Mouse (Mus musculus) embryonic facial prominence, embryonic 12.5 days (tissue): ENCODE results near the gene Orc1. TPM values are rescaled to one million over a fixed set of nuclear protein-coding genes. Genes with fewer than 3 reads are reported as not detected.

ENCODE experiments used
- ATAC-seq: fragments of 200-750 bp; cut with Nextera tagmentation; 2 replicates; pipeline ENCODE4 v1.8.0; 2017; ENCODE audit not compliant: insufficient number of reproducible peaks, insufficient read depth, low FRiP score, low TSS enrichment
- H3K27ac ChIP-seq: fragments of 300-500 bp; sonication (generic); 2 replicates; pipeline ENCODE4 v1.5.1; 2016; ENCODE audit warnings: mild to moderate bottlenecking
- H3K27me3 ChIP-seq: fragments of 300-500 bp; sonication (generic); 2 replicates; pipeline ENCODE4 v1.6.1; 2016; ENCODE audit warnings: mild to moderate bottlenecking, moderate library complexity
- H3K36me3 ChIP-seq: fragments of 300-500 bp; sonication (generic); 2 replicates; pipeline ENCODE4 v1.6.1; 2016; ENCODE audit warnings: mild to moderate bottlenecking
- H3K4me1 ChIP-seq: fragments of 300-500 bp; sonication (generic); 2 replicates; pipeline ENCODE4 v1.6.1; 2016
- H3K4me2 ChIP-seq: fragments of 300-500 bp; sonication (generic); replicated peaks from 2 replicates; pipeline ENCODE4 v1.6.1; 2016; ENCODE audit warnings: mild to moderate bottlenecking, moderate library complexity
- H3K4me3 ChIP-seq: fragments of 300-500 bp; sonication (generic); 2 replicates; pipeline ENCODE4 v1.5.1; 2016; ENCODE audit warnings: mild to moderate bottlenecking
- H3K9ac ChIP-seq: fragments of 300-500 bp; sonication (generic); 2 replicates; pipeline ENCODE4 v1.6.1; 2016; ENCODE audit warnings: mild to moderate bottlenecking, moderate library complexity
- H3K9me3 ChIP-seq: fragments of 300-500 bp; sonication (generic); 2 replicates; pipeline ENCODE4 v1.6.1; 2016; ENCODE audit warnings: mild to moderate bottlenecking, moderate library complexity
- WGBS: fragments of 180-500 bp; shearing (Covaris S2); methylation state at CpG from one replicate; pipeline ENCODE4 v1.1.7; 2016; 5-methylcytosine and 5-hydroxymethylcytosine counted together
- polyA plus RNA-seq: library from polyadenylated mRNA; unstranded; fragments of >200 nt; fragmentation: Nextera tagmentation; extraction: Ambion mirVana; gene quantifications from 2 replicates; pipeline ENCODE4 v1.2.1, GENCODE M21; 2016

Gene Orc1
- polyA plus RNA-seq: 14.2 and 17.0 TPM in 2 replicates

- peak; percentile 94 for ATAC-seq
- Histone ChIP-seq H3K4me3 (peak within 1 kb of the TSS; percentile 85), H3K4me1 (peaks cover 21% of the 10 kb centered on the region), H3K9me3 (no peaks in the 10 kb centered on the region), H3K27me3 (no peaks in the 10 kb centered on the region), H3K4me2 (peak within 1 kb of the TSS; percentile 83), H3K27ac (peak within 1 kb of the TSS; percentile 74), H3K36me3 (peaks cover 11% of the 10 kb centered on the region), H3K9ac (peak within 1 kb of the TSS; percentile 71)
- WGBS: under 1% methylated on average over 64 of the region's 64 CpGs
Observed at GRCm38 (mm10) chr4:108578840-108579742, at the start of gene Orc1, which contains the start of gene Prpf38a. Gene Orc1 (plus strand): TSS chr4:108579423. Gene Prpf38a (minus strand): TSS chr4:108579336.

- H3K27me3 ChIP-seq: no peaks in the 10 kb centered on the region
- ATAC-seq: no peak
- no peaks in the 10 kb centered on the region for H3K9me3 ChIP-seq
- 73% methylated on average over 2 of the region's 2 CpGs for WGBS
- H3K4me3 ChIP-seq: no peak overlapping the region
- H3K4me1 ChIP-seq: no peaks in the 10 kb centered on the region
- H3K36me3 ChIP-seq: peaks cover 11% of the 10 kb centered on the region
- H3K9ac ChIP-seq: no peak overlapping the region
- no peak overlapping the region for H3K4me2 ChIP-seq
- no peak overlapping the region for H3K27ac ChIP-seq
Observed at GRCm38 (mm10) chr4:108539701-108540100, 39.5 kb upstream of the Orc1 start.

- no peak overlapping the region for H3K27ac ChIP-seq
- H3K4me3 ChIP-seq: no peak overlapping the region
- H3K9me3 ChIP-seq: no peaks in the 10 kb centered on the region
- H3K36me3 ChIP-seq: peaks cover 80% of the 10 kb centered on the region
- 81% methylated on average over 1 of the region's 1 CpGs for WGBS
- no peak overlapping the region for H3K4me2 ChIP-seq
- no peak for ATAC-seq
- H3K27me3 ChIP-seq: no peaks in the 10 kb centered on the region
- no peak overlapping the region for H3K9ac ChIP-seq
- no peaks in the 10 kb centered on the region for H3K4me1 ChIP-seq
Observed at GRCm38 (mm10) chr4:108565026-108565425, 14.2 kb upstream of the Orc1 start.

- no peak overlapping the region for H3K4me2 ChIP-seq
- peaks cover 6% of the 10 kb centered on the region for H3K4me1 ChIP-seq
- no peaks in the 10 kb centered on the region for H3K9me3 ChIP-seq
- WGBS: 98% methylated on average over 3 of the region's 3 CpGs
- H3K27me3 ChIP-seq: no peaks in the 10 kb centered on the region
- H3K27ac ChIP-seq: no peak overlapping the region
- no peak overlapping the region for H3K4me3 ChIP-seq
- H3K9ac ChIP-seq: no peak overlapping the region
- H3K36me3 ChIP-seq: peaks cover 55% of the 10 kb centered on the region
- ATAC-seq: no peak
Observed at GRCm38 (mm10) chr4:108572644-108573043, 6.6 kb upstream of the Orc1 start.

GRCm38 (mm10) chr4:108579743-108580411 lies 654 bp downstream of the Orc1 start:
- H3K27ac ChIP-seq: peak overlapping the region; percentile 73
- H3K36me3 ChIP-seq: peaks cover 7% of the 10 kb centered on the region

GRCm38 (mm10) chr4:108593376-108593775 lies 14.2 kb downstream of the Orc1 start:
- 90% methylated on average over 2 of the region's 2 CpGs for WGBS
- Histone ChIP-seq H3K9me3 (no peaks in the 10 kb centered on the region), H3K4me3 (no peak overlapping the region), H3K4me2 (no peak overlapping the region), H3K36me3 (peaks cover 16% of the 10 kb centered on the region; the same call in 1 of the 2 replicates), H3K27ac (no peak overlapping the region), H3K9ac (no peak overlapping the region), H3K4me1 (no peaks in the 10 kb centered on the region), H3K27me3 (no peaks in the 10 kb centered on the region)
- no peak for ATAC-seq

More at GRCm38 (mm10) chr4:108579743-108580411, 654 bp downstream of the Orc1 start:
- Histone ChIP-seq H3K4me3 (peak overlapping the region; percentile 85), H3K9me3 (no peaks in the 10 kb centered on the region), H3K4me1 (peaks cover 21% of the 10 kb centered on the region), H3K4me2 (peak overlapping the region; percentile 80), H3K9ac (peak overlapping the region; percentile 71), H3K27me3 (no peaks in the 10 kb centered on the region)
- no peak for ATAC-seq
- WGBS: 2% methylated on average over 16 of the region's 16 CpGs

- no peak for ATAC-seq
- Histone ChIP-seq H3K36me3 (peaks cover 25% of the 10 kb centered on the region; the same call in 1 of the 2 replicates), H3K27ac (no peak overlapping the region), H3K4me2 (no peak overlapping the region), H3K27me3 (no peaks in the 10 kb centered on the region), H3K9ac (no peak overlapping the region), H3K9me3 (no peaks in the 10 kb centered on the region), H3K4me3 (no peak overlapping the region), H3K4me1 (no peaks in the 10 kb centered on the region)
- 83% methylated on average over 1 of the region's 1 CpGs for WGBS
Observed at GRCm38 (mm10) chr4:108595785-108596184, 16.6 kb downstream of the Orc1 start.

GRCm38 (mm10) chr4:108598306-108598705 lies 19.1 kb downstream of the Orc1 start:
- Histone ChIP-seq H3K27me3 (no peaks in the 10 kb centered on the region), H3K9me3 (no peaks in the 10 kb centered on the region), H3K9ac (no peak overlapping the region), H3K27ac (no peak overlapping the region), H3K4me3 (no peak overlapping the region), H3K4me1 (no peaks in the 10 kb centered on the region), H3K4me2 (no peak overlapping the region), H3K36me3 (peaks cover 33% of the 10 kb centered on the region)
- ATAC-seq: no peak
- whole genome bisulfite sequencing: 86% methylated on average over 4 of the region's 4 CpGs

GRCm38 (mm10) chr4:108601870-108602269 lies 22.6 kb downstream of the Orc1 start:
- no peaks in the 10 kb centered on the region for H3K9me3 ChIP-seq
- no peaks in the 10 kb centered on the region for H3K4me1 ChIP-seq
- H3K4me3 ChIP-seq: no peak overlapping the region
- H3K9ac ChIP-seq: no peak overlapping the region
- WGBS: 97% methylated on average over 7 of the region's 7 CpGs
- no peak overlapping the region for H3K4me2 ChIP-seq
- H3K27me3 ChIP-seq: no peaks in the 10 kb centered on the region
- H3K27ac ChIP-seq: no peak overlapping the region
- no peak for ATAC-seq
- peaks cover 62% of the 10 kb centered on the region for H3K36me3 ChIP-seq

GRCm38 (mm10) chr4:108608651-108609050 lies 29.4 kb downstream of the Orc1 start:
- Histone ChIP-seq H3K4me2 (no peak overlapping the region), H3K36me3 (peaks cover 32% of the 10 kb centered on the region), H3K9me3 (no peaks in the 10 kb centered on the region), H3K4me3 (no peak overlapping the region), H3K27ac (no peak overlapping the region), H3K4me1 (no peaks in the 10 kb centered on the region), H3K9ac (no peak overlapping the region), H3K27me3 (no peaks in the 10 kb centered on the region)
- WGBS: 93% methylated on average over 3 of the region's 3 CpGs
- no peak for ATAC-seq

GRCm38 (mm10) chr4:108610935-108611334 lies 31.7 kb downstream of the Orc1 start:
- no peak for ATAC-seq
- no peaks in the 10 kb centered on the region for H3K4me1 ChIP-seq
- H3K4me2 ChIP-seq: no peak overlapping the region
- no peaks in the 10 kb centered on the region for H3K27me3 ChIP-seq
- WGBS: 86% methylated on average over 5 of the region's 5 CpGs
- no peaks in the 10 kb centered on the region for H3K9me3 ChIP-seq
- no peak overlapping the region for H3K4me3 ChIP-seq
- H3K9ac ChIP-seq: no peak overlapping the region
- no peak overlapping the region for H3K27ac ChIP-seq
- peaks cover 11% of the 10 kb centered on the region for H3K36me3 ChIP-seq
